Mouse (Mus musculus): ENCODE data around the gene Akr1cl.

The Akr1cl gene

GRCm38 (mm10) chr1:64988176-64988575, 44.4 kb downstream of the Akr1cl start:
- DNase-seq (ENCODE audit: low spot score in 2 of 2), result no peak

DNA sequence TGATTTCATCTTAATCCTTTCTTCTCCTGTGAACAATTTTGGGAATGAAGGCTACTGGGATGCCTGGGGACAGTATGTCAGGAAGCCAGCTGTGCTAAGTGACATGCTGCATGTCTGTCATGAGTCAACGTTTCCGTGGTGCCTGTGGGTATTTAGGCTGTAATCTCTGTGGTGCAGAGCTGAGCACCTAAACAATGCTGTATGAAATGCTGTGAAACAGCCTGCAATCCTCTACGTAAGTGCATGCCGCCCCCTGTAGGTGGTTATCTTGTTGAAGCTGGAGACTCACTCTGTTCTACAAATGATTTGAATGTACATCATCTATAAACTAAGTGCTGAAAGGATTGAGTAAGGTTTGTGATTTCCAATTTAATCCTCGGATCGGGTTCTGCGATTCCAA, 46.4 kb downstream of the Akr1cl start:
- DNase-seq (ENCODE audit: low spot score in 2 of 2), result peak; percentile 32 to 79

GRCm38 (mm10) chr1:64983247-64983646, 49.3 kb downstream of the Akr1cl start:
- no peak for DNase-seq (ENCODE audit: low spot score in 2 of 2)

DNA sequence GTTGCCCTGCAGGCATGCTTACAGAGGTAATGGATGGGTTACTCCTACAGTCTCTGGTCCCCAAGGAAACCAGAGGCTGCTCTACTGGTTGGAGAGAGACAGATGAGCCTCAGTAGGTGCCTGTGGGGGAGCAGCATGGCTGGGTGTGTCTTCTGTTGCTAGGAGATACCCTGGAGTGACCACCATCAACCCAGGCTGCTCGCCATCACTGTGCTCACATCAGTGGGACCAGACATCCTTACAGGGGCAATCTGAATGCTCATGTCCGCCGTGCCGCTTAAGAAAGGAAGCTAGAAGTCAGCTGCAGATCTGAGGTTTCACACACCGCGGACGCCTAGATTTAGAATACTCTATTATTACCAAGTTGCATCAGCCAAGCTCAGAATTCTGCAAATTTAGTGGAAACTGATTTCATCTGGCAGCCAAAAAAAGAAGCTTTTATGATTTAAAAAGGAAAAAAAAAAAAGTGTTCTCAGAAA, 54.2 kb downstream of the Akr1cl start:
- no peak for DNase-seq (ENCODE audit: low spot score in 2 of 2)

GRCm38 (mm10) chr1:64975346-64975745, 57.2 kb downstream of the Akr1cl start:
- no peak for DNase-seq (ENCODE audit: low spot score in 2 of 2)

DNA sequence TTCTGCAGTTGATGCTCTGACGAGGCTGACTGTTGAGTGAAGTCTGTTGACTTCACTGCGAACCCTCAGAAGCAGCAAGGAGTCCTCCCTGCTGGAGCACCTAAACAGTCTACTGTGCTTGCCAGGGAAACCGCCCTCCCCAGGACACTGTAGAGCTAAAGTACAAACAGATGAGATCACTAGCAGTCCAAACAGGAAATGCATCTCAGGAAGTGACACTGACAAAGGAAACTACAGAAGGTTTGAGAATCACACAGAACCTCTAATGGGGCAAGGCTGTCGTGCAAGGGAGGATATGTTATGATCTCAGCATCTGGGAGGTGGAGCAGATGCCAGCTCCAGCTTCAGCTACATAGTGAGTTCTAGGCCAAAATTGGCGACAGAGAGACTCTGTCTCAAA, 61.9 kb downstream of the Akr1cl start:
- DNase-seq (ENCODE audit: low spot score in 2 of 2), result no peak

Measured in spleen, postnatal 10 days (tissue).